Mouse (Mus musculus): ENCODE results near the gene Psmb10.
A peak's percentile ranks its signal among the peaks of the same experiment; 100 is the strongest.
"Not testable (repeated sequence)": the region's sequence is repeated elsewhere in the genome, so short reads cannot be mapped to it uniquely, and the experiment has no call there.

Gene Psmb10

GRCm38 (mm10) chr8:105938306-105938669, at the start of gene Psmb10:
TSS of gene Psmb10 (minus strand) at chr8:105938444.
- DNase-seq (ENCODE audit: low spot score in 2 of 2), result no peak

GRCm38 (mm10) chr8:105983406-105983805, 45.2 kb upstream of the Psmb10 start:
- not testable (repeated sequence) for DNase-seq (ENCODE audit: low spot score in 2 of 2)

- no peak for DNase-seq (ENCODE audit: low spot score in 2 of 2)
Measured at GRCm38 (mm10) chr8:105981146-105981545, 42.9 kb upstream of the Psmb10 start.

GRCm38 (mm10) chr8:105979325-105979724, 41.1 kb upstream of the Psmb10 start, which contains the start of gene Dpep3:
TSS of gene Dpep3 (minus strand) at chr8:105979429.
- no peak for DNase-seq (ENCODE audit: low spot score in 2 of 2)

- no peak for DNase-seq (ENCODE audit: low spot score in 2 of 2)
Measured at GRCm38 (mm10) chr8:105975363-105975762, 37.1 kb upstream of the Psmb10 start.

GRCm38 (mm10) chr8:105971019-105971720, 32.9 kb upstream of the Psmb10 start:
- DNase-seq (ENCODE audit: low spot score in 2 of 2), result no peak

GRCm38 (mm10) chr8:105969367-105969766, 31.1 kb upstream of the Psmb10 start:
- DNase-seq (ENCODE audit: low spot score in 2 of 2), result no peak

GRCm38 (mm10) chr8:105966692-105967311, 28.6 kb upstream of the Psmb10 start:
- DNase-seq (ENCODE audit: low spot score in 2 of 2), result peak in 1 of 2 experiments; percentile 40

- DNase-seq (ENCODE audit: low spot score in 2 of 2), result peak; percentile 65 to 72
Measured at GRCm38 (mm10) chr8:105965905-105966341, 27.7 kb upstream of the Psmb10 start, which contains the start of gene Slc12a4. TSS of gene Slc12a4 (minus strand) at chr8:105966097.

GRCm38 (mm10) chr8:105965266-105965904, 27.1 kb upstream of the Psmb10 start:
- DNase-seq (ENCODE audit: low spot score in 2 of 2), result peak; percentile 43 to 52

- no peak for DNase-seq (ENCODE audit: low spot score in 2 of 2)
Measured at GRCm38 (mm10) chr8:105964506-105965265, 26.4 kb upstream of the Psmb10 start.

- DNase-seq (ENCODE audit: low spot score in 2 of 2), result no peak
Measured at GRCm38 (mm10) chr8:105961536-105961935, 23.3 kb upstream of the Psmb10 start.

- DNase-seq (ENCODE audit: low spot score in 2 of 2), result no peak
Measured at GRCm38 (mm10) chr8:105961101-105961500, 22.9 kb upstream of the Psmb10 start.

GRCm38 (mm10) chr8:105959350-105959749, 21.1 kb upstream of the Psmb10 start:
- DNase-seq (ENCODE audit: low spot score in 2 of 2), result peak; percentile 89

- no peak for DNase-seq (ENCODE audit: low spot score in 2 of 2)
Measured at GRCm38 (mm10) chr8:105957813-105958212, 19.6 kb upstream of the Psmb10 start.

GRCm38 (mm10) chr8:105956556-105956955, 18.3 kb upstream of the Psmb10 start:
- no peak for DNase-seq (ENCODE audit: low spot score in 2 of 2)

GRCm38 (mm10) chr8:105951057-105951659, 12.9 kb upstream of the Psmb10 start:
- DNase-seq (ENCODE audit: low spot score in 2 of 2), result no peak

GRCm38 (mm10) chr8:105949350-105949749, 11.1 kb upstream of the Psmb10 start:
- DNase-seq (ENCODE audit: low spot score in 2 of 2), result no peak

GRCm38 (mm10) chr8:105943321-105943739, 5.1 kb upstream of the Psmb10 start, which contains the start of gene Lcat:
TSS of gene Lcat (minus strand) at chr8:105943382.
- DNase-seq (ENCODE audit: low spot score in 2 of 2), result no peak

- DNase-seq (ENCODE audit: low spot score in 2 of 2), result no peak
Measured at GRCm38 (mm10) chr8:105942542-105942941, 4.3 kb upstream of the Psmb10 start.

GRCm38 (mm10) chr8:105942026-105942425, 3.8 kb upstream of the Psmb10 start:
- DNase-seq (ENCODE audit: low spot score in 2 of 2), result no peak
